8 mouse cellular contexts compared by ENCODE assay signal in the genomic region with DNA sequence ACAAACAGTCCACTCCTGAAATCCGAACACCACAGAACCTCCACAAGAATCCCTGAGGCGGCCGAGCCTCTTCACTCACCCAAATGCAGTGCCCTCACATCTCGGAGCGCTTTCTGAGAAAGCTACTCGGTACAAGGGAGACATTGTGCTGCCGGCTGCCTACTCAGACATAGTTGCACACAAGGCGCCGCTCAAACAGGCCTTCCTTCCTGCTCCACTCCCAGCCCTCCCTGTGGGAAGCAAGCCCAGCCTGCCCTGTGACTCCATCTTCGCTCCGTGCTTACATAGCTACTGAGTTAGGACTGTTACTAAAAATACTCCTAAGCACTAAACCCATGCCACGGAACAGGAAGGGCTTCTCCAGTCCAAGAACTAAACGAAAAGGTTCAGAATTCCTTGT. TPM values are rescaled to one million over a fixed set of nuclear protein-coding genes. Genes with fewer than 3 reads are reported as not detected.
DNase-seq lines count a peak whose midpoint lies in the region; ATAC-seq and TF ChIP-seq lines count a peak whose summit lies in the region.

No protein-coding gene starts in this region.

- peaks cover 33% of the 10 kb centered on the region for H3K36me3 ChIP-seq in hindbrain, embryonic 14.5 days (replicated peaks; ENCODE audit: control insufficient read depth, insufficient read depth)
- H3K36me3 ChIP-seq in stomach, embryonic 14.5 days (ENCODE audit: control insufficient read depth, insufficient read depth, low read length): no peaks in the 10 kb centered on the region

- H3K27ac ChIP-seq in hindbrain, embryonic 14.5 days: peak overlapping the region; percentile 63
- H3K27ac ChIP-seq in stomach, embryonic 14.5 days (ENCODE audit: low read length): peak overlapping the region; percentile 77; the same call in 1 of the 2 replicates

- no peaks in the 10 kb centered on the region for H3K4me1 ChIP-seq in hindbrain, embryonic 14.5 days (replicated peaks; ENCODE audit: control insufficient read depth, insufficient read depth, low read length)
- H3K4me1 ChIP-seq in stomach, embryonic 14.5 days (ENCODE audit: control insufficient read depth, insufficient read depth, low read length): 0 out of 2 replicates have a peak, but pooled peaks cover 2% of the 10 kb centered on the region

- no peak for TF ChIP-seq CTCF in Patski (IDR thresholded peaks at IDR 0.05)

- CTCF ChIA-PET in Patski (lab: Charles Lee): interaction anchor here (0.9 to 2.7 kb wide), 7 partner anchors 11 to 51 kb away, joined by 3 to 6 read pairs (median 3); no protein-coding TSS in a partner anchor

- DNase-seq in Patski (ENCODE audit: low read depth, low spot score): peak; percentile 53
- peak; percentile 55 to 58 for DNase-seq in cerebellum, postnatal 36 days
- DNase-seq in frontal cortex, postnatal 36 days (ENCODE audit: low spot score in 2 of 2): peak; percentile 67 to 74
- DNase-seq in hindbrain, embryonic 14.5 days (ENCODE audit: low spot score): peak; percentile 32
- peak; percentile 33 to 47 for DNase-seq in layer of hippocampus, postnatal 25 days (ENCODE audit: extremely low spot score in 1 of 2, low spot score in 1 of 2)
- DNase-seq in lung, postnatal 36 days: peak; percentile 91
- DNase-seq in natural killer cell, adult 2 months (ENCODE audit: low spot score in 2 of 2): no peak

- H3K9me3 ChIP-seq in hindbrain, embryonic 14.5 days (ENCODE audit: control insufficient read depth, low read length): no peaks in the 10 kb centered on the region
- H3K9me3 ChIP-seq in stomach, embryonic 14.5 days (ENCODE audit: control insufficient read depth, low read depth, low read length): no peaks in the 10 kb centered on the region

- 0 out of 2 replicates have a peak overlapping the region, but pooled peaks have one; percentile 5 for H3K4me3 ChIP-seq in hindbrain, embryonic 14.5 days (replicated peaks; ENCODE audit: low read length)
- no peak overlapping the region for H3K4me3 ChIP-seq in stomach, embryonic 14.5 days (ENCODE audit: low read depth, low read length)

- H3K4me2 ChIP-seq in hindbrain, embryonic 14.5 days (replicated peaks): peak overlapping the region; percentile 23
- H3K4me2 ChIP-seq in stomach, embryonic 14.5 days (replicated peaks; ENCODE audit: low read depth, low read length): peak overlapping the region; percentile 1; the same call in 1 of the 2 replicates

- WGBS in hindbrain, embryonic 14.5 days: 59% methylated on average over 13 of the region's 13 CpGs
- 46% methylated on average over 13 of the region's 13 CpGs for WGBS in stomach, embryonic 14.5 days

- in situ Hi-C loops in Patski (cut with MboI; ENCODE audit: low pct_unique_long_range_greater_than_20kb): no loop called here

- POLR2A ChIA-PET in Patski (lab: Charles Lee): no interaction called here

- no peaks in the 10 kb centered on the region for H3K27me3 ChIP-seq in Patski
- H3K27me3 ChIP-seq in hindbrain, embryonic 14.5 days (ENCODE audit: control insufficient read depth, insufficient read depth, low read length): no peaks in the 10 kb centered on the region
- no peaks in the 10 kb centered on the region for H3K27me3 ChIP-seq in stomach, embryonic 14.5 days (ENCODE audit: control insufficient read depth, insufficient read depth, low read length)

- peak; percentile 97 for ATAC-seq in Patski
- ATAC-seq in hindbrain, embryonic 14.5 days (ENCODE audit: low FRiP score): peak; percentile 65; the same call in 1 of the 2 replicates
- peak; percentile 86; the same call in 1 of the 2 replicates for ATAC-seq in stomach, embryonic 14.5 days (ENCODE audit: insufficient number of reproducible peaks, insufficient read depth, low FRiP score, low read depth)

- H3K9ac ChIP-seq in hindbrain, embryonic 14.5 days: peak overlapping the region; percentile 14; the same call in 1 of the 2 replicates
- H3K9ac ChIP-seq in stomach, embryonic 14.5 days (replicated peaks; ENCODE audit: low read depth, low read length): no peak overlapping the region

RNA-seq across cellular contexts. Expression of gene Ccser2, which starts 49.4 kb away (rescaled TPM):
- 48.0 TPM for polyA plus RNA-seq in Patski (2021)
- polyA plus RNA-seq in hindbrain, embryonic 14.5 days (2014; fragmentation: Nextera tagmentation; extraction: Ambion mirVana): 84.4 and 96.1 TPM in 2 replicates
- total RNA-seq in layer of hippocampus, postnatal 25 days (2021): 10 to 100 TPM; 78.8 to 84.9 TPM
- 26.8 and 31.8 TPM in 2 replicates for polyA plus RNA-seq in stomach, embryonic 14.5 days (2014; fragmentation: Nextera tagmentation; extraction: Ambion mirVana)

Comparison
In these comparisons a context has a peak if more than half of its experiments do, and no peak if none do; other contexts are left out.
1. DNase-seq: peak in Patski (single experiment), cerebellum, postnatal 36 days (2 of 2), frontal cortex, postnatal 36 days (2 of 2), hindbrain, embryonic 14.5 days (single experiment), layer of hippocampus, postnatal 25 days (2 of 2) and lung, postnatal 36 days (single experiment); none in natural killer cell, adult 2 months (0 of 2).
2. Peak in every context shown above with its lines, with median percentiles within 50 percentile points of each other: ATAC-seq.